Mouse (Mus musculus) MN1 (cell line): ENCODE data around the gene Pnmal1.

Experiments used
- DNase-seq: peaks from one replicate; pipeline ENCODE4 v3.0.0-alpha.2; 2016; ENCODE audit warnings: low spot score

The Pnmal1 gene

GRCm38 (mm10) chr7:16924037-16924834, 35.2 kb upstream of the Pnmal1 start, which contains the start of gene Calm3:
TSS of gene Calm3 (minus strand) at chr7:16924114.
- DNase-seq = peak; percentile 99

DNA sequence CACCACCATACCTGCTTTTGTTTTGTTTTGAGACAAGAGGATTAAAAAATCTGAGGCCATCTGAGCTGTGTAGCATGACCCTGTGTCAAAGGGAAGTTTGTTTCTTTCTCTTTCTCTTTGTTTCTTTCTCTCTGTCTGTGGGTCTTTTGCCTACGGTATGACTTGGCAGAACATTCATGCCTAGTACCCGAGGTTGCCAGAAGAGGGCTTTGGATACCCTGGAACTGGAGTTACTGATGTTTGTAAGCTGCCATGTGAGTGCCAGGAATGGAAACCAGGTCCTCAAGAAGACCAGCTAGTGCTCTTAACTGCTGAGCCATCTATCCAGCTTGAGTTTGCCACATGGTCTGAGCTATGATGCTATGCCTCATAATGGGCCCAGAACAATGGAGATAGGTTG, 31.1 kb upstream of the Pnmal1 start:
- no peak for DNase-seq

GRCm38 (mm10) chr7:16930850-16931249, 28.6 kb upstream of the Pnmal1 start:
- peak; percentile 72 for DNase-seq

DNA sequence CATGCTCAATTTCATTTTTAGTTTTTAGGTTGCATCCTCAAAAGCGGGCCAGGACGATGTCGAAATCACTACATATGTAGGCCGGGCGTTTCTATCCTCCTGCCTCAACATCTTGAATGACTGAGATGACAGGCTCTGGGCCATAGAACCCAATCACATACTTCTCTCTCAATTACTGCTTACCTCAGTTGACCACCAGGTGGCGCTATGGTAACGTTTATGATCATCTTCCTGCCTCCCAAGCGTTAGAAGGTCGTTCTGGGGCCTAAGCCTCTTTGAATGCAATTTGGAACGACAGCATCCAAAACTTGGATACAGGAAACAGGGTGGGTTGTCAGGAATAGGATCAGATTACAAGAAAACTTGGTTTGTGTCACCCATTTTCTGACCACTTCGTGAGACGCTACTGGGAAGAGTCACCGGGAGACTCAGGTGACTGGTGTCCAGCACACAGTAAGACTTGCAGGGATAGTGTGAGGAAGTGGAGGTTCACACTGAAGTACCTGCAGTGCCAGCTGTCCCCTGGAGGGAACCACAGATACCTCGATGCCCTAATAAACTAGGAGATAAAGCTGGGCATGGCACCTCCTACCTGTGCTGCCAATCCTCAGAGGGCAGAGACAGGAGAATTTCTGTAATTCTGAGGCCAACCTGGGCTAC, 27.4 kb upstream of the Pnmal1 start:
- peak; percentile 84 for DNase-seq

- peak; percentile 60 for DNase-seq
Observed at GRCm38 (mm10) chr7:16932704-16933577, 26.5 kb upstream of the Pnmal1 start.

- no peak for DNase-seq
Observed at GRCm38 (mm10) chr7:16937312-16937711, 22.2 kb upstream of the Pnmal1 start.

DNA sequence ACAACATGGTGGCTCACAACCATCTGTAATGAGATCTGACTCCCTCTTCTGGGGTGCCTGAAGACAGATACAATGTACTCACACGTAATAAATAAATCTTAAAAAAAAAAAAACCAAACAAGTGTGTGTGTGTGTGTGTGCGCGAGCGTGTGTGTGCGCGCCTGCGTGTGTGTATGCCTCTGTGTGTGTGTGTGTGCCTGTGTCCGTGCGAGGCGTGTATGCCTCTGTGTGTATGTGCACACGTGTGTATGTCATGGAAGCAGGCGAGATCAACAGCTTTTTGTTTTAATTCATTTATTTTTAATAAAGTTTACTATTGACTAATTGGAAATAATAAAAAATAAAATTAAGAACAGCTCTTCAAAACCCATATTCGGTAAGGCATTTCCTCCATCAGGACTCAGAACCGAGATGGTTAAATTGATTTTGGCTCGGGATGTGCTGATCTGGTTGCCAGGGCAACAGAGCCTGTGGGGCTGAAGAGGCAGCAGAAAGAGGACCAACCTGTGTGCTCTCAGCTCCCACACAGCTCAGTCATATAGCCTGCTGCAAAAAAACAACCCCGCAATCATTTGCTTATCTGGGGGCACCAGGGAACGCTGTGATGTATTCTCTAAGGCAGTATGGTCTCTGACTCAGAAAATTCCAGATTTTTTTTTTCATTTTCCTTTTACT, 21.2 kb upstream of the Pnmal1 start:
- DNase-seq = peak; percentile 27

GRCm38 (mm10) chr7:16940292-16940691, 19.2 kb upstream of the Pnmal1 start:
- no peak for DNase-seq

DNA sequence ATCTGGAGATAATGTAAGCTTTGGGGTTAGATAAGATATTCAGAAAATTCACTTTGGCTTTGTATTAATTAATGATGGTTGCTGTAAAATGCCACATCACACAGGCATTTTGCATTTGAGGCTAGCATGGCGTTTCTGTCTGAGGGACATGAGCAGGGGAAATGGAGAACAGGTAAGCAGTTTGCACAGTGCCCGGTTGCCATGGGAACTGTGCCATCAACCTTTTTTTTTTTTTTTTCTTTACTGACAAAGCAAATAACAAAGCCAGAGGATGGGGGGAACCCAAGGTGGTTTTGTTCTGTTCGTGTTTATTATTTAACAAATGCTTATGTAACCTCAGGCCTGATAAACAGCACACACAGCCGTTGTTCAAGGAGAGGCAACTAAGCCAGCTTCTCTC, 16.6 kb upstream of the Pnmal1 start:
- DNase-seq = no peak

DNA sequence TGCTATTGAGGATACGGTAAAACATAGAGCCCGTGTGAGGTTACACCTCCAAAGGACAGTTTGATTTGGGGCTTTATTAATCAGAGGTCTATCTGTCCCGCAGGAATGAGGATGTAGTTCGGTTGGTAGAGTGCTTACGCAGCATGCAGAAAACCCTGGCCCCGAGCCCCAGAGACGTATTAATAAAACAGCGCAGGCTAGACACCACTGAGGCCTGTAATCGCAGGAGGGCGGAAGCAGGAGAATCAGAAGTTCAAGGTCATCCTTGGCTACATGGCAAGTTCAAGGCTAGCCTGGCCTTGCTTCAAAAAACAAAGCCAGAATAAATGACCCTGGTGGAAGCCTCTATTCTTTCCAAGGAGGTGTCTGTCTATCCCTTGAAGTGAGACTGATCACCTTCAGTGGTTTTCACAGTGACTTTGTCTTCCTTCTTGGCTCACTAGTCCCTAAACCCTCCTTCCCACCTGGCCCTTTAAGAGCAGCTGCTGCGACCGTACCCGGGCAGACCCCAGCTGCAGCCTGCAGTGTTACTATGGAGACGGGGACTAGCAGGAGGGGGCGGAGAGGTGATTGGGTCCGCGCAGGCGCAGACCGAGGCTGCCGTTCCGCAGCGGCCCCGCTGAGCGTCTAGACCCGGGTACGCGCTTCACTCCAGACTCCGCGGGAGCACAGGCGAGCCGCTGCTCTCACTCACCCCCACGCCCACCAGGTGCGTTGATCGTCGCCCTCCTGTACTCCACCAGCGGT, 15.2 kb upstream of the Pnmal1 start, which contains the start of gene Pnmal2:
Gene Pnmal2, plus strand, starts transcription at position 622 of the 747 bp plus-strand sequence.
- DNase-seq = peak; percentile 87

GRCm38 (mm10) chr7:16944808-16945315, 14.6 kb upstream of the Pnmal1 start:
- DNase-seq = no peak

- DNase-seq = no peak
Observed at GRCm38 (mm10) chr7:16945419-16945818, 14.1 kb upstream of the Pnmal1 start.

GRCm38 (mm10) chr7:16946441-16947348, 12.8 kb upstream of the Pnmal1 start:
- DNase-seq = no peak

DNA sequence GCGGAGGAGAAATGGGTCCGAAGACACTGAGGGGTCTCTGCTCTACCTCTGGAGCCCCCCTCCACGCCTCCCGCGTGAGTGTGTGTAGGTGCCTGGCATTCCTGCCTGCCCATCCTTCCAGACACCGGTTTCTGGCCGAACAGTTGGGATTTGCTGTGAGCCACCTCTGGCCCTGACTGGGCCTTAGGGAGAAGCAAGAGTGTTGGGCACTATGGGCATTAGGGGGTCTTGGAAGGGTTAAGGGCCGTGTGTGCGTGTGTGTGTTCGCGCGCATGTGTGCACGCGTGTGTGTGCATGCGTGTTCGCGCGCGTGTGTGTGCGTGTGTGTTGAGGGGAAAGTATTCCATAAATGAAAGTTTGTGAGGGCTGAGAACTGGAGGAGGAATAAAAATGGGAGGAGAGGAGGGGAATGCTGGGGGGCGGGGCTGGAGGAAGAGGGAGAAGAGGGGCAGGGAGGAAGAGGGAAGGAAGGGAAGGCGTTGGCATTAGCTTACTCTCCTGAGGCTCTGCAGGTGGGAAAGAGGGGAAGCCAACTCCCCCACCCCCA, 12.1 kb upstream of the Pnmal1 start:
- DNase-seq = no peak

DNA sequence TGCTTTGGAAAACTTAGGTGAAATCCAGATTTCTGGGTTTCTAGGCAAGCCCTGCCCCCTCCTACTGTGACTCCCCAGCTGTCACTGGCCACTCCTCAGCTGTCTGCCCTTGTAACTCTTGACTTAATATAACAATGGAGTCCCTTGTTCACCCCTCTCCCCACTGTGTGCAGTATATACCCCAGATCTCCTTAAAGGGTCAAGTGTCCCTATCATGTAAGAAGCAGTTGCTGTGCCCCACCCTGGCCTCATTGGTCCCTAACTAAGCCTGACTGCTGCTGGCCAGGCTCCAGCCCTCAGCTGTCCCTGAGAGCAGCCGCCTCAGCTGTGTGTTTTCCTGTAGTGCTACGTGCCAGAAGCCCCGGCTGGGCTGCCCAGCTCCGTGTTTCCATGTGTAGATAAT, 11.5 kb upstream of the Pnmal1 start:
- DNase-seq = peak; percentile 35

- no peak for DNase-seq
Observed at GRCm38 (mm10) chr7:16948923-16949458, 10.5 kb upstream of the Pnmal1 start.

DNA sequence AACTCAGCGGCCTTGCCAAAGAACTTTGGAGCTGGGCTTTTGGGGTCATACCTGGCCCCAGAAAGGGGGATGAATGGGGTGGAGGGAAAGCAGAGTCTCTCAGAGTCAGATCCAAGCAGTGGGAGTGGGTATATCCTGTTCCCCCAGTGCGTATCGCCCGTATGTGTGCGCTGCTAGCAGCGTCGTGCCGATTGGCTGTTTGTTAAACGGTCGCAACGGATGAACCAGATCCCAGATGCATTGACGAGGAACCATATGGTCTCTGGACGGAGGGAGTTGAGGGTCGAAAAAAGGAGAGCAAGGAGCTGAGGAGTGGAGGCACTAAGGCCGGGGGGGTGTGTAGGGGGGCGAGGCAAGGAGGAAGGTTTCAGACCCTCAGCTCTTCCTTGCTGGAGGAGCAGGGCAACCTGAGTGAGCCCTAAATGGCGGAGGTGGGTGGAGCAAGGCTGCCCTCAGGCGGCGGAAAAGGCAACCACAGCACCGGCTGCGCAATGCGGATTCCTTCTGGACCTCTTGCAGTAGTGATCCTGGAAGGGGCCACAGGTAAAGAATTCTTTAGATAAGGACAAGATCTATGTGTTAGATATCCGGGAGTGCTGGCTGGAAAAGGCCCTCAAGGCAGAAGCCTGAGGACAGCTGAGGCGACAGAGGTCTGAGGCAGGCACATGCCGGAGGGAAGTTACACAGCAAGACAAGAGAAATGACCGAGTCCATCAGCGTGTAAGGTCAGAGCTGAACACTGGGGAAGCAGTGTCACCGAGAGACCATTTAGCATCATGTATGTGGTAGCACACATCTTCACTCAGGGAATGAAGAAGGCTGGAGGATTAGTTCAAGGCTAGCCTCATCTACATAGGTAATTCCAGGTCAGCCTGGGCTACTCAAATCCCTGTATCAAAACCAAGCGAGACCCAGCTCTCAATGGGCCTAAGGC, 9.3 kb upstream of the Pnmal1 start:
- peak; percentile 76 for DNase-seq
